Mouse (Mus musculus): Measurements from ENCODE around the gene BC051142.

- TF ChIP-seq POLR2A (IDR thresholded peaks at IDR 0.05; ENCODE audit: borderline replicate concordance, extremely low read depth, low read depth, low read length) (no peak), CTCF (IDR thresholded peaks at IDR 0.05; ENCODE audit: insufficient read depth, low read length) (no peak)
Observed at GRCm38 (mm10) chr17:34448473-34449041, 49.9 kb downstream of the BC051142 start.
